Mouse (Mus musculus) layer of hippocampus, postnatal 14 days (tissue): Measurements from ENCODE around the gene Kcnj12. TPM values are rescaled to one million over a fixed set of nuclear protein-coding genes. Genes with fewer than 3 reads are reported as not detected.
A peak's percentile ranks its signal among the peaks of the same experiment; 100 is the strongest.

Source experiments
- DNase-seq, 2 experiments: peaks; one replicate each; pipeline ENCODE4 v3.0.0; 2021 to 2022; ENCODE audit warnings: low spot score in 2 of 2, mixed read lengths in 1 of 2
- long read RNA-seq, 2 experiments: library from polyadenylated mRNA; stranded (forward); transcript quantifications; one replicate each; pipeline ENCODE4 v2.0.0; 2021
- total RNA-seq, 2 experiments: library from RNA; stranded (reverse); gene quantifications; 2 replicates each; pipeline ENCODE4 v1.2.3; 2021

The Kcnj12 gene
- 1 to 10 TPM; 7.1 to 8.0 TPM for total RNA-seq
- long read RNA-seq, experiment 1, partial matches to known transcripts = 0 of 4 reads
- long read RNA-seq, experiment 1, other reads (novel, unspliced or antisense) = 0 of 4 reads
- long read RNA-seq, experiment 2, partial matches to known transcripts = 0 of 2 reads
- long read RNA-seq, experiment 2, other reads (novel, unspliced or antisense) = 1 of 2 reads

DNA sequence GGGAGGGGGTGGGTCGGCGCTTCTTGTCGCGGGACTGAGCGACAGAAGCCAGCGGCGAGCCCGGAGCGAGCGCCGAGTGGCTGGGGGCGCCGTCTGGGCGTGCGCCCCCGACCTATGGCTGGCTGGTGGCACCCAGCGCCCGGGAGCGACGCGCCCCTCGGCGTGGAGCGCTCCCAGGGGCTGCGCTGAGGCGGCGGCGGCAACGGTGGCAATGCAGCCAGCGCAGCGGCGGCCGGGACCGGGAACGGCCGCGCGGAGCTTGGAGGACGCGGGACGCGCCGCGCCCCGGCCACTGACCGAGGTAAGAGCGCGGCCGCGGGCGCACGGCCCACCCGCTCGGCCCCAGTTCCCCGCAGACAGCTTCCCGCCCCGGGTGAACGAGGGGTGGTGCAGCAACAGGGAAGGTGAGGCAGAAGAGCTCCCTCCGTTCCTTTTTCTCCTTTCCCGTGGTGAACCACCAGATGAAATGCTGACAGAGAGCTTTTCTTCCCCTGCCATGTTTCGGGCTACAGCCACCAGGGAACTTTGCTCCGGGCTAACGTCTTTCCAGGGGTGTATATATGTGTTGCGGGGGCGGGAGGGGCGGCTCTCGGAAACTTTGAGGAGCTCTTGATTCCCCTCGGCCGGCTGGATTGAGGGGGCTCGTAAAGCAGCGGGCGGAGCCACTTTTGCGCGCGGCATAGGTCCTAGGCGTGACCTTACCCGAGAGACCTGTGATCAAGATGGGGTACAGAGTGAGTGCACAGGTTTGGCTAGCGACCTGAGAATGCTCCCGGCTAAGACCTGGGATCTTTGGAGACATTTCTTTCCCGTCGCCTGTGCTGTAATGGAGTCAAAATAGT, at the start of gene Kcnj12:
Kcnj12 (plus strand) TSS at position 15 of the 842 bp plus-strand sequence.
- DNase-seq = no peak

DNA sequence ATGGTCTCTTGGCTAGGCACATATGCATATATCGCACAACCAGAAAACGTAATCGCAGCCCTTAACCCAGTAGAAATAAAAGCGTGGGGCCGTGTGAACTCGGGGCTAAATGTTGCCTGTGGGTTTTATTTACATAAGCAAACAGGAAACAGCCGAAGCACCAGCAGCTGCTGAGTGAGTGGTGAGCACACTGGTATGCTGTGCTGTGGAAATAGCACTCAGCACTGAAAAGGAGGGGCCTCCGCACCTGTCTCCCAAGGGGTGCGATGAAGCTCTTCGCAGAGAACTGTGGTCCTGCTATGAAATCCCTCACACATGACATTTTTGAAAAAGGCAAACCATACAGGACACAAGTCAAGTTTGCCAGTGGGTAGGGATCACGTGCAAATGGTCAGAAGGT, 47.3 kb upstream of the Kcnj12 start:
- no peak for DNase-seq

DNA sequence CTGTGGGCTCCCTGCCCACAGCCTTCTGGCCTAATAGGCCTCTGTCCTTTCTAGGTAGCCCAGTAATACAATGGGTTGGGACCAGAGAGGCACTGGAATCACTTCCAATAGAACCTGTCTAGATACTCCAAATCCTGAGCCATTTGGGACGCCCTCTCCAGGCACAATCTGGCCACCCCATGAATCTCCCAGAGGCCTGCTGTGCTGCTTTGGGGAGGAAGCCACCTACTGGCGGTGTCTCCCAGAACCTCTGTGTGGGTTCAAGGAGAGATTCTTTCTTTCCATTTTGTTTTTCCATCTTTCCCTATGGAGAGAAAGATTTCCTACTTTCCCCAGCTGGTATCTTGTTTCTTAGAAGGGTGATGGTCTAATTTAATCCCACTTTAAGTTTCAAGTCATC, 46.1 kb upstream of the Kcnj12 start:
- no peak for DNase-seq

DNA sequence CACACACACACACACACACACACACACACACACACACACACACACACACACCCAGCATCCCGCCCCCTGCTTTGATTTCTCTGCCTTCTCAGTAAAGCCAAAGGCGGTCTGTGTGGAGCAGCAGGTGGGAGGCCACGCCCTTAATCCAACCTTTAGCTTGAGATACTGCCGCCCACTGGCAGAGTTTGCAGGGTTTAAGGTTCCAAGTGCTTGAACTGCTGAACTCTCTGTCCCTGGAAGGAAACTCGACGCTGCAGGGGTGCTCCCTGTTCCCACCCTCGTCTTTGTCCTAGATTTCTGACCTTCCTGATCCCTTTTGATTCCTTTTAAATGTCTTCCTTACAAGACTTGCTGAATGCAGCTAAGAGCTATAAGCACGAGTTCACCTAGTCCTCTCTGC, 45.6 kb upstream of the Kcnj12 start:
- no peak for DNase-seq

DNA sequence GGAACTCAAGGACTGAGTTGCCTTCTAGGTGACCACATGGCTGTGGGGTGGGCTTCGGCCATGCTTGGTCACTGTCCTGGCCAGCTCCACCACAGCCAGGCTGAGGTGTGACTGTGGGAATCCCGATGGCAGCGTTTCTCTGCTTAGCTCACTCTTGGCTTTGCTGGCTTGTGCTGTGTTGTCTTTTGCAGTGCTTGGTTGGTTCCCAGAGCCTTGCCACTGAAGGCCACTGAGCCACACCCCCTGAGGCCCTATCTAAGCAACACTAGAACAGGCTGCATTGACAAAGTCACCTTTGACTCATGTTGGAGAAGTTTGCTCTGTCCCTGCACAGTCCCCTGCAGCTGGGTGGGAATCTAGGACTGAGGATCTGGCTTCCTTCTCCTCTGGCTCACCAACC, 45.2 kb upstream of the Kcnj12 start:
- no peak for DNase-seq

DNA sequence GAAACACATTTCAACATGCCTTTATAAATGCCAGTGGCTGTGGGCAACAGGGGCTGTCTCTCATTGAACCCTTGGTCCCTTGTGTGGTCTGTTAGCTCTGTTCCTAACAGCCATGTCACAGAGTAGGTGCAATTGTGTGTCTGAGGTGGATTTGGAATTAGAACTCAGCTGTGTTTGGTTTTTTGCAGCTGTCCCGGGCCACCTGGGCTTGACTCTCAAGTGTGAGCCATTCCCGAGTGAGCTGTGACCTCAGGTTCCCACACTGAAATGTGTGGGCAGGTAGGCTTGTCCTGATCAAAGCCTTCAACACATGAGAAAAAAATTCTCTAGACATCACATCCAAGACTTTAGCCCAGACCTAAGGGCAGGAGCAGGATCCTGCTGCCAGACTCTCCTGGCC, 43.7 kb upstream of the Kcnj12 start:
- no peak for DNase-seq

DNA sequence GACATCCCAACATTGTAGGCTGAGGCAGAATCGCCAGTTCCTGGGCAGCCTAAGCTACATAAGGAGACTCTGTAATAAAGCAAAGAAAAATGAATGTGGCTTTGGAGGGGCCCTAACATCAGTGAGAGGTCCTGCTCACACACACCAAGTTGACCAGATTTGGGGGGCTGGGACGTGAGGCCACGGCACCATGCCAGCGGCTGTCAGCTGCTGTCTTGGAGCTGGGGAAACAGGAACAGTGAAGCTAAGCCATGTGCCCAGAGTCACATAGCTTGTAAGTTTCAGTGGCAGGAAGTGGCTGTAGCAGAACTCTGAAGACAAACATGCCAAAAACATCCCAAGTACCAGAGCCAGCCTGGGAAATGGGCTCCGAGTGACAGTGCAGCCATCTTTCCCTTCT, 42.6 kb upstream of the Kcnj12 start:
- no peak for DNase-seq

DNA sequence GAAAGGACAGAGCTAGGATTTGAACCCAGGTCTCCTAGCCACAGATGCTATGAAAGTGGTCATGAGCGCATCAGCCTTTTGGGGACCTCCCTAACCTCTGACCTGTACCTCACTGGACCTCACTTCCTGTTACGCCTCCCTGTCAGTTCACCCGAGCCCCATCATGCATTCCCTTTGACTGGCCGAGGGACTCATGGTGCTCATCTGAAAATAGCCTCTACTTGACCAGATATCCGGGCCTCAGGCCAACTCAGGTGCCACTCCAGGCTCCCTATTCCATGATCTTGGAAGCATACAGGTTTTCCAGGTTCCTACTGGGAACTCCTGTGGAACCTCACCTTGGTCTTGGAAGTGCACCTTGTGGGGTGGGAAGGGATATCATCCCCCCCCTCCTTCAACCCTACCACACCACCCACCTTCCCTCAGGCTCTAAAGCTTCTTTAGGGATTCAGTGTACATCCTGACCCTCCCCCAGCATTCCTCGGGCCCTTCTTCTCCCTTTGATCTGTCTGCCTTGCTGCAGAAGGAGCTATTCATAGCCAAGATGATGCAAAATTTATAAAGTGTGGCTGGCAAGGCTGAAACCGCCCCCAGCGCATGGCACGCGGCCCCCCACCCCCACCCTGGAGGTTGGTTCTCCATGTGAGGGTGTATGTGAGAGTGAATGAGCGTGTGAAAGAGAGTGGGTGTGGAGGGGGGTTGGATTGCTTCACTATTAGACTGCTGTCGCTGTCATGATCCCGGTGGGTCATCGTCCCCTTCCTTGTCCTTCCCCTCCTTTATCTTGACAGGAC, 40.5 kb upstream of the Kcnj12 start:
- DNase-seq = no peak

DNA sequence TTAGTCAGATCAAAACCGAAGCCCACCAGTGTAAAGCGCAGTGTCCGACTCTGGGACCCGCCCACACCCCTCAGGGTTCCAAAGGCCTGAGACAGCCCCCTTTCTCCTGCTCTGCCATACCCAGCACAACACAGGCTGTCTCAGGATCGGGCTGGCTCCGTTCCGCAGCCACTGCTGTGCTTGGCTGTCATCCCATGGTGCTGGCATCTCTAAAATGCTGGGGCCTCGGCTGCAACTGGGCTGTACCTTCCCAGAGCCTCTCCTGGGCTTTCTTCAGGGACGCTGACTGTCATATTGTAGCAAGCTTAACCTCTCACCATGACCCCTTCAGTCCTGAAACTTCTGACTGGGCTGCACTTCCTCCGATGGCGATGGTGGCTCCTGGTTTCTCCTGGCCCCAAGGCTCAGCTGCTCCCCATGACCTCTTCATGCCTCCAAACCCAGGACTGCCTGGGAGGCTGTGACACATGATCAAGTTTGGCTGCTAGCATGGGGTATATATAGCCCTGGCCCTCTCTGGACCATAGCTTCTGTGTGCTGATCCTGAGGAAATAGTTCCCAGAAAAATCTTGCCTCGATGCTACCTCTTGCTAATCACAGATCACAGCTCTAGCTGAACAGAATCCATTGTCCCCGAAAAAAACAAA, 37.3 kb upstream of the Kcnj12 start:
- DNase-seq = peak; percentile 30 to 57

DNA sequence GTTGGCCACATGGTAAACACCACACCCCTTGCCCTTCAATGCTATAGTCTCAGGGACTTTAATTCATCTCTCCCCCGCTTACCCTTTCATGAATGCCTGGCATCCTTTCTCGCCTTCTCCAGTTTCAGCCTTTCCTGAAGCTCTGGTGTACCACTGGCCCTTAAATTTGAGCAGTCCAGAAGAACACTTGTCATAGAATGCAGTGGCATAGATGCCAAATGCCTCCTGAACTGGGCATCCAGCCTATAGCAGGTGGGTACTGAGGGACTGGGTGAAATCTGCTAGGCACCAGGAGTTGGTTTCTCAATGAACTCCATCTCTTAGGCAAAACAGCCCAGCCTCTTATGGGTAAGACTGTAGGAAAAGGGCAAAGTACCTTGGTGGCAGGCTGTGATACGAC, 31.9 kb upstream of the Kcnj12 start:
- no peak for DNase-seq

DNA sequence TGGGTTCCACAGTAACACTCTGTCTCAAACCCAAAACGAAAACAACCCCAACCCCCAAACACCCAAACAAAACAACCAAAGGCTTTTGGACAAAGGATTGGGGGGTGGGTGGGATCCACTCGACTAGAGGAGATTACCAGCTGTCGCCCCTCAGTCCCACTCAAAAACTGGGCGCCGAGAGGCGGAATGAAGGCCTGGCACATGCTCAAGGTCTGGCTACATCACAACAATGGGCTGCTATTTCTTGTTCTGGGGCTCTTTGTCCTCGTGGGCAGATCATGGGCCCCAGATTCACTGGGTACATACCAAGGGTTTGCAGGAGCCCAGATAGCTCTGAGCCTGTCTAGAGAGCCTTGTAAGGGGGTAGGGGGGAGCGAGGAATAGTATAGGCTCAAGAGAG, 19.6 kb upstream of the Kcnj12 start:
- DNase-seq = no peak

DNA sequence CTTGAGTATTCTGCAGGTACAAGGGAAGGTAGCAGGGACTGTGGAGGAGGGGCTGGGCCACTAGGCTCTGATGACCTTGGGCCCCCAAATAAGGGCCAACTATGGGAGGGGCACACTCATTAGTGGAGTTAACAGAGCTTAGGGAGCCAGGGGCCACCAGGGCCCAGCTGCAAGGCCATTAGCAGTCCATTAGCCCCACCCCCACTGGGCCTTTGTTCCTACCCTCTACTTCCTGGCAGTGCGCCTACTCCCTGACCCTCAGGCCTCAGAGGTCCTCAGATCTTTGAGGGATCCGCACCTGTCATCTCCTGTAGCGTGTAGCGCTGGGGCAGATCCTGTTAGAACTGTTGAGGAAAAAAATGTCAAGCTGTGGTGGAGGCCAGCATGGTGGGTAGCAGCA, 18.3 kb upstream of the Kcnj12 start:
- DNase-seq = no peak

DNA sequence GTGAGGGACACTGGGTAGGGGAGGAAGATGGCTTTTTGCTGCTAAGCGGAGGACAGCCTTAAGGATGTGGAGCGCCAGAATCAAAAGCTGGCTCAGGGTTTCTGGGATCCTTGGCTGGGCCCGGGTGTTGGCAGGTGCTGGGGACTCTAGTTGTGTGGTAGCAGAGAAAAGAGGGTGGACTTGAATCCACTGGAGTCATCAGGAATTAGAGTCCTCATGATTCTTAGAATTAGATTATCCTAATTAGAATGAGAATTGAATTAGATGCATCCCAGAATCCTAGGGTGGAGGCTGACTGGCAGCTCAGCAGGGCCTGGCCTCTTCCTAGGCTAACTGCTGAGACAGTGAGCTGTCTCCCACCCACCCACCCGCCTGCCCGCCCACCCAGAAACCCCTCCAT, 17.6 kb upstream of the Kcnj12 start:
- no peak for DNase-seq

DNA sequence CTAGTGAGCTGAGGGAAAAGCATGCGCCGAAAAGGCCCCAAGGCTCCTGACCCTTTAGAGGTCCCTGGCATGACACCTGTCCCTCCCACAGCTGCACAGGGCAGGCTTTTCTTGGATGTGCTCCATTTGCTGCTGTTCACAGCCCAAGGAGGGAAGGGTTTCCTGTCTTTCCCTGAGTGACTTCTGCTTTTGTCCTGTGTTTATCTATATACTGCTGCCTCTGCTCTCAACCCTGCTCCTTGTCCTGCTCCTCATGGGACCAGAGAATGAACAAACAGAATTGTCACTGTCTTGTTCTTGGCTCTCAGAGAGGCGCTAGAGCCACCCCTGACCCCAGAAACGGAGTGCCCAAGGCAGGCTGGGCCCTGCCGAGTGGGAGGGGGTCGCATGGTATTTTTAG, 17.0 kb upstream of the Kcnj12 start:
- DNase-seq = no peak

DNA sequence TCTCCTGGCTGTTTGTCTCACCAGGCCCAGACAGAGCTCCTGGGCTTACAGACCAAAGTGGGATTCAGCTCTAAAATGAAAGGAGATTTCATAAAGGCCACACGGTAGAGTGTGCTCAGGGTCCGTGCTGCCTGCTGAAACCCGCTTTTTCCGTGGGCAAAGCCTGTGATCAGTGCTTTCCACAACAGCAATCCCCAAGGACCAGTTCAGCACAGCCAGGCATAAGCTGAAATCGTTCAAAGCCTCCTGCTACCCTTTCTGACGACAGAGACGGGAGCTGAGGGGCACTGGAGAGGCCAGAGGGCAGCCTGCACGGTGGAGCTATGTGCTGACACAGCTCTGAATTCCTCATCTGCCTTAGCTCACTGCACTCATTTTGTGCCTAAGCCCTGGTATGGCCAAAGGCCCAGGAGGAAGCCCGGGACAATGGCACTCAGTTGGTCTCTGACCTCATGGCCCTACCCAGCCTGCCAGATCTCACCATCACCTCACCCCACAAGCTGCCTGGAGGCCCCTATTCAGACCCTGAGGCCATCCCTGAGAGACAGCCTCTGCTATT, 10.5 kb upstream of the Kcnj12 start:
- DNase-seq = no peak

DNA sequence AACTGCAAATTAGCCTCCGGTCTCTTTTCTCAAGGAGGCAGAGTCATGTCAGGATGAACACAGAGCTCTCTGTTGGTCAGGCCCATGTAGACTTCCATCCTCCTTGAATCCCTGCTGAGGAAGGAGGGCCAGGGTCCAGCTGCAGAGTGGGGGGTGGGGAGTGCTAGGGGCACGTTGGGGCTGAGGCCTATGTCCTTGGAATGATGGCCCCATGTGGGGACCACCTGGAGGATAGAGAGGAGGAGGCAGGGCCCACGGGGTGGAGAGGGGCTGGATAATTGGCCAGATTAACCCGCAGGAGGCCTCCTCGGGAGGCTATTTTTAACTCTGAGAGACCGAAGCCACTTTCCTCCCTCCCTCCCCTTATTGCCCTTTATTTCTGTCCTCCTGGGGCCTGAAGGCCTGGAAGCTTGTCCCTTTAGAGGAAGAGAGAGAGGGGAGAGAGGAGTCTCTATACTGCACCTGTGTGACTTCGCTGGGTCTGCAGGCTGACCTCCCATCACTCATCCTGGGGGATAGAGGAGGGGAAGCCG, 5.4 kb upstream of the Kcnj12 start:
- DNase-seq = no peak

DNA sequence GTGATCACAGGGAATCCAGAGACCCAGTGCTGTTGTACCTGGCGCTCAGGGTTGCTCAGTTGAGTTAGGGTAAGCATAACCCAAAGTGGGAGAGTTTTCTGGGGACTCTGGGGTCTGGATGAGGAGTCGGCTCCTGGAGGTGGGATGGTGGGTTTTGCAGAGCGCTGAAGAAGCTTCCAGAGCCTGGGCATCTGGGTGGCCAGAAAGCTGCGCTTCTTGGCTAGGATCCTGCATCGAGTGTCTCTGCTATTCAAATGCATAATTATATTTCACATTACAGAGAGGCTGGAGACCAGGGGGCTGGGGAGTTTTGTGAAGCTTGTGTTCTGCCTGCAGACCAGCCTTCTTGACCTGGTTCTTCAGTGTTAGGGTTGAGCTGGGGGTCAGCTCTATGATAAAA, 1.2 kb upstream of the Kcnj12 start:
- DNase-seq = no peak

DNA sequence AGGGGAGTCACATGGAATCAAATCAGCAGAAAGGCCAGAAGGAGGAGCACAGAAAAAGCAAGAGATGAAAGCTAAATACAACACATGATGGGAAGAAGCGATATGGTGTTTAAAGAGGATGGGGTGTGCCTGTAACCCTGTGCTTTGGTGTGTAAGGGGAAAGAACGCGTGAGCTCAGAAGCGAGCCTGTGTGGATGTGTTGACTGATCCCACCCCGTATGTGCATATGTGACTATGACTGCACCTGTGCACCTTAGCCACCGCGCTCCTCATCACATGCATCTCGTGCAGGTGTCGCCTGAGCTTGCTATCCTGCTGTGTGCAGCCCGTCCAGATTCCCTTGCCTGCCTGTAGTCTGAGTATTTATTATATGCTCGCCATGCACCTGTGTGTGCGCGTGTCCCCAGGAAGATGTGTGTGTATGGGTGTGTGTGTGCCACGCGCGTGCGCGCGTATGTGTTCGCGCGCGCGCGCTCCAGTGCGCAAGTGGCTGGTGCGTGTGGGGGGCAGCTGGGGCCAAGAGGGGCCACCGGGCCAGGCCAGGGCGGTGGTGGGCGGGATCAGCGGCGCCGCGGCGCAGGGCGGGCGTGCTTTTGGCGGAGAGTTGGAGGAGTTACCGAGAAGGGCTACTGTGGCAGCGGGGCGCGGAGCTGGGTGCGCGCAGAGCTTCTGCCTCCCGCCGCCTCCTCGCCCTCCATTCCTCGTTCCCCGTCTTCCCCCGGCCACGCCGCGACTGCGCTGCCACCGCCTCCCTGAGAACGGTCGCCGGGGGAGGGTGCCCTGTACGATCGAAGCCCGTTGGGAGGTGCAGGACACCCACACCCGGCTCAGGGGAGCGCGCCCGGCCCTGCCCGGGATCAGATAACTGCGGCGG, 451 bp upstream of the Kcnj12 start:
- DNase-seq = peak in 1 of 2 experiments; percentile 34

DNA sequence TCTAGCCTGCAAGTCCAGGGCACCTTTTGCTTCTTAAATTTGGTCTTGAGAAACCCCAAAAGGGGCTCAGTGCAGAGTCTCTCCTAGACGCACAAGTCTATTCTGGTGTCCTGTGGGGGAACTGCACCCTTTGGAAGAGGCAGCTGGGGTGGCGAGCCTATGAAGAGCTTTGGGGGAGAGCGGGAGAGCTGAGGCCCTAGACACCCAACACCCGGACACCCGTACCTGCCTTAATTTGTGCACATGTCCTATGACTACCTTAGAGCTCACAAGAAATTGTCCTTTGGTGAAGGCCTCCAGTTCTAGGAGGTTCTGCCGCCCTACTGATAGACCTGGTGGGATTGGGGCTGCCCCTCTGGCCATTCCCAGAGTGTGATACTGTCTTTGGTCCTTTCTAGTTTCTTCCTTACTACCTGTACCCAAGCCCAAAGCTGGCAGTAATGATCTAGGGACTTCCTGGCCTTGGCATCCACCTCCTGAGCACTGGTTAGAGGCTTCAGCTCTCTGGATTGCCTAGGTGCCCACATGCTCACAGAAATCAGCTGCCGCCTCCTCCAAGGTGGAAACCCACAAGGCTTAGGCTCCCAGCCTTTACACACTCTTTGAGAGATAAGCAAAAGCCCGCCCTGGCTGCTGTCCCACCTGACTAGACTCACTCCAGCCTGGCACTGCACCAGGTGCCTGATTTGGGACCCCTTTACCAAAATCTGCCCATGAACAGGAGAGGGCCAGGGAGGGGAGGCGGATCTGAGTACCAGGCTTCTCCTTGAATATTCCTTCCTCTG, 1.2 kb downstream of the Kcnj12 start:
- no peak for DNase-seq
